Mouse (Mus musculus) CH12.LX (cell line): ENCODE data around the gene Nptx1. TPM values are rescaled to one million over a fixed set of nuclear protein-coding genes. Genes with fewer than 3 reads are reported as not detected.
A peak's percentile ranks its signal among the peaks of the same experiment; 100 is the strongest.

Experiments
- DNase-seq: peaks from one replicate; pipeline ENCODE4 v3.0.0-alpha.2; 2013; ENCODE audit errors: extremely low read depth
- H3K27ac ChIP-seq: 2 replicates; pipeline ENCODE4 v1.5.1; 2012; ENCODE audit warnings: low read depth, mild to moderate bottlenecking, control low read depth, moderate library complexity; ENCODE audit not compliant: insufficient read depth
- H3K27me3 ChIP-seq: replicated peaks from 2 replicates; pipeline ENCODE3; 2012; ENCODE audit warnings: inconsistent platforms
- H3K36me3 ChIP-seq, 2 experiments: replicated peaks in 1 of 2; 2 replicates each; pipeline versions ENCODE3 to v1.6.1; 2012; ENCODE audit warnings: inconsistent platforms in 1 of 2, low read length in 1 of 2, mild to moderate bottlenecking in 1 of 2, mixed read lengths in 1 of 2, moderate library complexity in 1 of 2; ENCODE audit not compliant: control insufficient read depth in 1 of 2, insufficient read depth in 1 of 2
- H3K4me1 ChIP-seq, 2 experiments: 2 replicates each; pipeline ENCODE4 v1.6.1; 2012; ENCODE audit warnings: inconsistent platforms in 1 of 2, moderate library complexity in 1 of 2; ENCODE audit not compliant: insufficient read depth in 2 of 2, control insufficient read depth in 1 of 2
- H3K4me2 ChIP-seq: 2 replicates; pipeline ENCODE4 v1.6.1; 2012; ENCODE audit warnings: low read depth, mild to moderate bottlenecking, control low read depth; ENCODE audit not compliant: poor library complexity, insufficient read depth, severe bottlenecking
- H3K4me3 ChIP-seq, 3 experiments: fragments of 150-350 bp in 1 of 3; sonication (generic) in 1 of 3; replicated peaks in 1 of 3; 2 replicates each; pipeline versions ENCODE3 to v1.5.1; 2011 to 2012; ENCODE audit warnings: low read depth in 2 of 3, low read length in 2 of 3, mild to moderate bottlenecking in 2 of 3, moderate library complexity in 2 of 3, control low read depth in 1 of 3, improper control_type of control experiment in 1 of 3, inconsistent platforms in 1 of 3, mixed read lengths in 1 of 3; ENCODE audit not compliant: poor library complexity in 1 of 3
- H3K79me2 ChIP-seq: replicated peaks from 2 replicates; pipeline ENCODE4 v1.6.1; 2012; ENCODE audit warnings: mild to moderate bottlenecking, moderate library complexity; ENCODE audit not compliant: control insufficient read depth, poor library complexity, insufficient read depth, severe bottlenecking; ENCODE audit errors: extremely low read depth
- H3K9ac ChIP-seq: 2 replicates; pipeline ENCODE4 v1.6.1; 2012; ENCODE audit warnings: low read depth, mild to moderate bottlenecking, control low read depth, moderate library complexity; ENCODE audit not compliant: insufficient read depth
- H3K9me3 ChIP-seq: replicated peaks from 2 replicates; pipeline ENCODE3; 2012; ENCODE audit warnings: low read length, inconsistent platforms, mixed read lengths
- CHD1 ChIP-seq: IDR thresholded peaks from 2 replicates; pipeline ENCODE4 v1.6.1; 2012; ENCODE audit warnings: low read depth, low read length, improper control_type of control experiment, inconsistent platforms
- CHD2 ChIP-seq: IDR thresholded peaks from 2 replicates; pipeline ENCODE4 v1.6.1; 2011; ENCODE audit warnings: low read length, improper control_type of control experiment
- CTCF ChIP-seq, 2 experiments: IDR thresholded peaks in 1 of 2; conservative IDR thresholded peaks in 1 of 2; 2 replicates each; pipeline ENCODE4 v1.5.1; 2011 to 2012; ENCODE audit warnings: low read depth in 2 of 2, low read length in 2 of 2, improper control_type of control experiment in 1 of 2, inconsistent platforms in 1 of 2, mild to moderate bottlenecking in 1 of 2, moderate library complexity in 1 of 2
- E2F4 ChIP-seq: IDR thresholded peaks from 2 replicates; pipeline ENCODE4 v1.6.1; 2011; ENCODE audit warnings: low read depth, low read length, improper control_type of control experiment; ENCODE audit not compliant: insufficient replicate concordance
- ELF1 ChIP-seq: IDR thresholded peaks from 2 replicates; pipeline ENCODE4 v1.6.1; 2014; ENCODE audit warnings: low read depth, mild to moderate bottlenecking, inconsistent platforms, low read length, improper control_type of control experiment
- EP300 ChIP-seq: IDR thresholded peaks from 2 replicates; pipeline ENCODE4 v1.6.1; 2011; ENCODE audit warnings: low read length, improper control_type of control experiment
- ETS1 ChIP-seq: conservative IDR thresholded peaks from 2 replicates; pipeline ENCODE4 v1.6.1; 2012; ENCODE audit warnings: low read depth, mild to moderate bottlenecking, inconsistent platforms, low read length, improper control_type of control experiment, moderate library complexity
- GABPA ChIP-seq: IDR thresholded peaks from 2 replicates; pipeline ENCODE4 v1.6.1; 2012; ENCODE audit warnings: low read depth, low read length, improper control_type of control experiment, inconsistent platforms; ENCODE audit not compliant: insufficient replicate concordance
- HCFC1 ChIP-seq: IDR thresholded peaks from 2 replicates; pipeline ENCODE4 v1.6.1; 2012; ENCODE audit warnings: low read depth, mild to moderate bottlenecking, inconsistent platforms, low read length, improper control_type of control experiment
- IRF4 ChIP-seq: IDR thresholded peaks from 2 replicates; pipeline ENCODE4 v1.6.1; 2014; ENCODE audit warnings: low read depth, mild to moderate bottlenecking, inconsistent platforms, low read length, improper control_type of control experiment
- JUN ChIP-seq: IDR thresholded peaks from 2 replicates; pipeline ENCODE4 v1.6.1; 2011; ENCODE audit warnings: low read depth, mild to moderate bottlenecking, low read length, improper control_type of control experiment, moderate library complexity; ENCODE audit not compliant: insufficient read depth
- JUND ChIP-seq: conservative IDR thresholded peaks from 2 replicates; pipeline ENCODE4 v1.6.1; 2011; ENCODE audit warnings: low read depth, low read length, improper control_type of control experiment
- MAFK ChIP-seq: IDR thresholded peaks from 2 replicates; pipeline ENCODE4 v1.6.1; 2011; ENCODE audit warnings: low read length, improper control_type of control experiment; ENCODE audit not compliant: insufficient replicate concordance
- MAZ ChIP-seq: IDR thresholded peaks from 2 replicates; pipeline ENCODE4 v1.6.1; 2012; ENCODE audit warnings: low read depth, mild to moderate bottlenecking, inconsistent platforms, low read length, improper control_type of control experiment, moderate library complexity
- MXI1 ChIP-seq: IDR thresholded peaks from 2 replicates; pipeline ENCODE4 v1.6.1; 2011; ENCODE audit warnings: mild to moderate bottlenecking, low read depth, low read length, improper control_type of control experiment
- MYC ChIP-seq: IDR thresholded peaks from 2 replicates; pipeline ENCODE4 v1.6.1; 2011; ENCODE audit warnings: low read depth, mild to moderate bottlenecking, improper control_type of control experiment, low read length
- NELFE ChIP-seq: IDR thresholded peaks from 2 replicates; pipeline ENCODE4 v1.6.1; 2011; ENCODE audit warnings: low read depth, low read length, improper control_type of control experiment
- NRF1 ChIP-seq: IDR thresholded peaks from 2 replicates; pipeline ENCODE4 v1.6.1; 2014; ENCODE audit warnings: low read depth, mild to moderate bottlenecking, inconsistent platforms, low read length, improper control_type of control experiment, moderate library complexity
- PAX5 ChIP-seq: IDR thresholded peaks from 2 replicates; pipeline ENCODE4 v1.6.1; 2012; ENCODE audit warnings: low read length, inconsistent platforms, mixed read lengths
- POLR2A ChIP-seq: IDR thresholded peaks from 2 replicates; pipeline ENCODE4 v1.6.1; 2011; ENCODE audit warnings: low read depth, mild to moderate bottlenecking, improper control_type of control experiment, low read length
- POLR2AphosphoS2 ChIP-seq: IDR thresholded peaks from 2 replicates; pipeline ENCODE4 v1.6.1; 2011; ENCODE audit warnings: low read depth, low read length, improper control_type of control experiment
- RAD21 ChIP-seq: IDR thresholded peaks from 2 replicates; pipeline ENCODE4 v1.6.1; 2011; ENCODE audit warnings: low read depth, mild to moderate bottlenecking, low read length, improper control_type of control experiment, moderate library complexity
- SIN3A ChIP-seq: IDR thresholded peaks from 2 replicates; pipeline ENCODE4 v1.6.1; 2012; ENCODE audit warnings: low read length, improper control_type of control experiment, inconsistent platforms
- SMC3 ChIP-seq: IDR thresholded peaks from 2 replicates; pipeline ENCODE4 v1.6.1; 2011; ENCODE audit warnings: low read depth, low read length, improper control_type of control experiment
- TBP ChIP-seq: conservative IDR thresholded peaks from 2 replicates; pipeline ENCODE4 v1.6.1; 2011; ENCODE audit warnings: low read depth, low read length, improper control_type of control experiment
- UBTF ChIP-seq: IDR thresholded peaks from 2 replicates; pipeline ENCODE4 v1.6.1; 2012; ENCODE audit warnings: low read depth, mild to moderate bottlenecking, inconsistent platforms, low read length, improper control_type of control experiment, moderate library complexity
- USF1 ChIP-seq: IDR thresholded peaks from 2 replicates; pipeline ENCODE4 v1.6.1; 2014; ENCODE audit warnings: low read depth, mild to moderate bottlenecking, inconsistent platforms, low read length, improper control_type of control experiment
- USF2 ChIP-seq: conservative IDR thresholded peaks from 2 replicates; pipeline ENCODE4 v1.6.1; 2011; ENCODE audit warnings: low read depth, low read length, improper control_type of control experiment
- ZMIZ1 ChIP-seq: IDR thresholded peaks from 2 replicates; pipeline ENCODE4 v1.6.1; 2012; ENCODE audit warnings: low read depth, mild to moderate bottlenecking, inconsistent platforms, low read length, improper control_type of control experiment
- ZNF384 ChIP-seq: IDR thresholded peaks from 2 replicates; pipeline ENCODE4 v1.6.1; 2012; ENCODE audit warnings: low read depth, low read length, improper control_type of control experiment, inconsistent platforms
- dilution Hi-C: fragments of 300-500 bp; cut with MboI; formaldehyde crosslinking; loops from 2 replicates; pipeline ENCODE4 v1.14.3; 2020; ENCODE audit warnings: low sequenced_read_pairs; ENCODE audit not compliant: extremely low pct_unique_long_range_greater_than_20kb, extremely low pct_ligation_motif_present
- in situ Hi-C: fragments of 300-500 bp; cut with MboI; formaldehyde crosslinking; loops from 3 replicates; pipeline ENCODE4 v1.14.3; 2019; ENCODE audit warnings: low sequenced_read_pairs, low pct_ligation_motif_present, low pct_unique_long_range_greater_than_20kb, mixed read lengths
- polyA plus RNA-seq: library from polyadenylated mRNA; unstranded; fragments of >175 nt; gene quantifications from 2 replicates; pipeline ENCODE4 v1.2.1, GENCODE M21; 2012; ENCODE audit warnings: low read depth; ENCODE audit not compliant: insufficient read length
- total RNA-seq, 2 experiments: library from RNA; depleted of rRNA; stranded (reverse); fragments of 300-350 nt in 1 of 2; fragments of >200 nt in 1 of 2; gene quantifications; 2 replicates each; pipeline ENCODE4 v1.2.3; 2012 to 2014

Nptx1 gene
- total and polyA plus RNA-seq, 3 experiments, result under 0.01 TPM; not detected in 2

DNA sequence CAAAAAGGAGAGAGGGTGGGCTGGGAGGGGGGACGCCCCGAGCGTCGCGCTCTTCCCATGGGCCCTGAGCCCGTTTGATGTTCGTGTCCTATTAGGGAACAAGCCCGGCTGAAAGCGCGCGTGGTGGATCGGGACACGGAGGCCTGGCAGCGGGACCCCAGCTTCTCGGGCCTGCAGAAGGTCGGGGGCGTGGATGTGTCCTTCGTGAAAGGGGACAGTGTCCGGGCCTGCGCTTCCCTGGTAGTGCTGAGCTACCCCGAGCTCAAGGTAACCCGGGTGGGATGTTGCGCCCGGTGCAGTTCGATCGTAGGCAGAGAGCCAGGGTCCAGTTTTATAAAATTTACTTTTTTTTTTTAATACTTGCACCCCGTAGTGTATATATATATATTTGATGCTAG, 55.9 kb downstream of the Nptx1 start:
- Histone ChIP-seq H3K4me3 (peak overlapping the region; percentile 70 to 88 (median 84)), H3K27ac (peak overlapping the region; percentile 25; the same call in 1 of the 2 replicates), H3K9ac (peak overlapping the region; percentile 97), H3K9me3 (no peaks in the 10 kb centered on the region), H3K79me2 (peaks cover 12% of the 10 kb centered on the region), H3K27me3 (no peaks in the 10 kb centered on the region), H3K4me1 (peaks cover 5 to 21% of the 10 kb centered on the region in 2 experiments; a peak in 3 of 4 replicates), H3K4me2 (peak overlapping the region; percentile 93), H3K36me3 (peaks cover 15 to 62% of the 10 kb centered on the region in 2 experiments)
- no peak for DNase-seq
- dilution Hi-C loops (no loop called here), in situ Hi-C loops (loop anchor here (10.0 kb wide), 1 partner anchor 493 kb away; no protein-coding TSS in a partner anchor)
- TF ChIP-seq SIN3A (no peak), CHD1 (0 out of 2 replicates have a peak, but pooled peaks have one; percentile 73)

DNA sequence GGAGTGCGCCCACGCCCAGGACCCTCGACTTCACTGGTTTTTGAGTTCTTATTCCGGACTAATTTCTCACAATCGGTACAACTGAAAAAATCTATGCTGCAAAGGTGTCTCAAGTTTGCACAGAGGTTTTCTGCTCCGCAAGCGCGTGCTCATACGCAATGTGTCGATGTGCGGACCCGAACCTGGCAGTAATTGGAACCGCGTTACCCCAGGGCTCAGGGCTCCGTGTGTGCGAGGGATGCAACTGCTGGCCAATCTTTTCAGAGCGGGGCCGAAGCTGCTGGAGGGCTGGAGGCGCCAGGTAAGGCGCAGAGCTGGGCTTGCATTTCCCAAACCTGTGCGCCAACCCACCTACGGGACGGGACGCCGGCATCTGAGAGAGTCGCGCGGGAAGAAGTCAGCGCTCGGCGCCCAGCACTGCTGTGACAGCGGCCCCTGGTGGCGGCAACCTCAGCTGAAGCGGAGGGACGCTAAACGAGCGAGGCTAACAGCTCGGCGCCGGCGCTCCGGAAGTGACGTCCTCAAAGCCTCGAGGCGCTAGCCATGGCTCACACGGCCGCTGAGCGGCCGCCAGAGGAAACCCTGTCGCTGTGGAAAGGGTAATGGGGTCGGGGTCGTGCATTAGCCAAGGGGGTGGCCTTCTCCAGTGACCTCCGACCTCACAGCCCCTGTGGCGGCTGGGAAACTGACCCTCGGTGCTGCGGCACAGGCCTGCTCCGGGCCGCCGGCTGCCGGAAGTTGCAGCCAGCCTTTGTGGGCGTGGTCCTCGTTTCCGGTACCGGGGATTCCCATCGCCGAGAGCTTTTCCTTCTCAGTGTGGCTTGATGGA, 56.5 kb downstream of the Nptx1 start, which contains the start of gene Endov:
Gene Endov, plus strand, starts transcription at position 487 of the 829 bp plus-strand sequence.
- Histone ChIP-seq H3K4me1 (peaks cover 5 to 21% of the 10 kb centered on the region in 2 experiments; a peak in 3 of 4 replicates), H3K27ac (peak within 1 kb of the TSS; percentile 60), H3K4me3 (peak within 1 kb of the TSS; percentile 70 to 88 (median 84)), H3K79me2 (peaks cover 12% of the 10 kb centered on the region), H3K4me2 (peak within 1 kb of the TSS; percentile 93), H3K36me3 (peaks cover 20 to 61% of the 10 kb centered on the region in 2 experiments), H3K27me3 (no peaks in the 10 kb centered on the region), H3K9ac (peak within 1 kb of the TSS; percentile 97), H3K9me3 (no peaks in the 10 kb centered on the region)
- in situ Hi-C loops, result loop anchor here (10.0 kb wide), 1 partner anchor 494 kb away; no protein-coding TSS in a partner anchor
- dilution Hi-C loops, result no loop called here
- DNase-seq, result peak; percentile 98
- TF ChIP-seq NELFE (peak; percentile 93), E2F4 (0 out of 2 replicates have a peak, but pooled peaks have one; percentile 64), UBTF (peak; percentile 92), SIN3A (peak; percentile 89), CHD2 (peak; percentile 61; the same call in 1 of the 2 replicates), POLR2A (peak; percentile 93), SMC3 (peak; percentile 85), RAD21 (peak; percentile 74), USF1 (no peak), CTCF (conservative IDR thresholded peaks at IDR 0.05 in 1 of 2, IDR thresholded peaks at IDR 0.05 in 1 of 2; ENCODE audit: low read depth in 2 of 2, low read length in 2 of 2) (peak; percentile 30 to 98; a peak in 2 of 4 replicates), MAFK (no peak), PAX5 (no peak), IRF4 (peak; percentile 72), ELF1 (peak; percentile 80), JUND (no peak), EP300 (no peak), ZMIZ1 (peak; percentile 22; the same call in 1 of the 2 replicates), MXI1 (peak; percentile 95), CHD1 (0 out of 2 replicates have a peak, but pooled peaks have one; percentile 28), TBP (0 out of 2 replicates have a peak, but pooled peaks have one; percentile 53), MYC (peak; percentile 91), GABPA (peak; percentile 54; the same call in 1 of the 2 replicates), USF2 (no peak), ETS1 (no peak; the same call in none of the 2 replicates), POLR2AphosphoS2 (no peak; the same call in 1 of the 2 replicates), HCFC1 (peak; percentile 92), MAZ (peak; percentile 56; the same call in 1 of the 2 replicates), NRF1 (peak; percentile 57), JUN (no peak), ZNF384 (no peak)
